Mouse (Mus musculus): ENCODE data around the gene Sf3a2. TPM values are rescaled to one million over a fixed set of nuclear protein-coding genes. Genes with fewer than 3 reads are reported as not detected.
A peak's percentile ranks its signal among the peaks of the same experiment; 100 is the strongest.
"Not testable (repeated sequence)": the region's sequence is repeated elsewhere in the genome, so short reads cannot be mapped to it uniquely, and the experiment has no call there.

Gene Sf3a2
- polyA plus RNA-seq, 1 experiment from 2014 or later = 63.5 TPM

GRCm38 (mm10) chr10:80808099-80808984 is 10.3 kb downstream of the Sf3a2 start:
- Histone ChIP-seq H3K4me2 (peak overlapping the region; percentile 80), H3K9me3 (replicated peaks) (no peaks in the 10 kb centered on the region), H3K4me1 (peaks cover 34% of the 10 kb centered on the region), H3K4me3 (peak overlapping the region; percentile 7; the same call in 1 of the 2 replicates), H3K9ac (peak overlapping the region; percentile 47), H3K27me3 (peaks cover 67% of the 10 kb centered on the region), H3K36me3 (ENCODE audit: poor library complexity, severe bottlenecking) (peaks cover 22% of the 10 kb centered on the region), H3K27ac (no peak overlapping the region)
- no peak for ATAC-seq
- 19% methylated on average over 40 of the region's 40 CpGs for WGBS

DNA sequence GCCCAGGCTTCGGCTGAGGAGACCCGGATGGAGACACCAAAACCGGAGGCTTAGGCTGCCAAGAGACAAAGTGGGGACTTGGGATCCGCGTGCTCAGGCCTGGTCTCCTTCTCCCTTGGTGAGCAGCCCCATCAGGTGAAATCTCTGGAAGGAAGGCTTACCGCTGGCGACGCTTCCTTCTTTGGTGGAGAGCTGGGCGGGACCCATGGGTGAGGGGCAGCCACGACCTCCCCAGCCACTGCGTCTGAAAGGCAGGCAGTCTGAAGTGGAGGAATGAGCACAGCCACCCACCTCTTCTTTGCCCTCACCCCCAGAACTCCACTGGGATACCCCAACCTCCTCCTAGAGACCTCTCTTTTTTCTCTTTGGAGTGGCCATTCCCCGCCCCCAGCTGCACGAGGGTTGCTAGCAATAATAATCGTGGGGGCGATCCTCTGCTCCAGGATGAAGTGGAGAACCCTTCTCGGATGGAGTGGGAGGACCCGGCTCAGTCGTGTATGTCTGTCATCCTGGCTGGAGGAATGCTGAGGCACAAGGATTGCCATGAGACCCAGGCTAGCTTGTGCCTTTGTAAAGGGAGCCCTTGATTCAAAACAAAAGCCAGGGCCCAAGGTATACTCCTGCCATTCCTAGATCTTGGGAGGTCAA is 11.1 kb downstream of the Sf3a2 start:
- Histone ChIP-seq H3K4me3 (peak overlapping the region; percentile 7; the same call in 1 of the 2 replicates), H3K27ac (no peak overlapping the region), H3K27me3 (peaks cover 67% of the 10 kb centered on the region), H3K36me3 (ENCODE audit: poor library complexity, severe bottlenecking) (peaks cover 14% of the 10 kb centered on the region), H3K4me1 (peaks cover 34% of the 10 kb centered on the region), H3K4me2 (peak overlapping the region; percentile 80), H3K9ac (peak overlapping the region; percentile 47), H3K9me3 (replicated peaks) (no peaks in the 10 kb centered on the region)
- ATAC-seq = no peak
- WGBS = 10% methylated on average over 18 of the region's 18 CpGs

DNA sequence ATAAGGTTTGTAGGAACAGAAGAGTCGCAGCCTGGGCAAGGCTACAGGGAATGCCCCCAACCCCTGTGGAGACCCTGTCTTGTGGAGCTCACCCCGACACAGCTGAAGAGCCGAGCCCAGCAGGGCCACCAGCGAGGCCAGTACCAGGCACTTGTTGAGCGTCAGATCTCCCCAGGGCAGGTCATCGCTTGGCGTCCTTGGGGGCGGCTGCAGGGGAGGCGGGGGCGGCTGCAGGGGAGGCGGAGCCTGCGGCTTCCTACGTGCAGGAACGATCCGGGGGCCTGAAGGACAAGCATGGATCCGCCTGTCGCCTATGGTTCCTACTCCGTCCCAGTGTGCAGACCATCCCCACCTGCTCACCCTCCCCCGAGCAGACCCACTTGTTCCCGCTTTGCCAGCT is 12.1 kb downstream of the Sf3a2 start:
- Histone ChIP-seq H3K9me3 (replicated peaks) (no peaks in the 10 kb centered on the region), H3K27me3 (peaks cover 65% of the 10 kb centered on the region), H3K4me3 (no peak overlapping the region), H3K36me3 (ENCODE audit: poor library complexity, severe bottlenecking) (peaks cover 4% of the 10 kb centered on the region), H3K4me2 (no peak overlapping the region; the same call in 1 of the 2 replicates), H3K27ac (no peak overlapping the region), H3K4me1 (peaks cover 34% of the 10 kb centered on the region), H3K9ac (peak overlapping the region; percentile 26; the same call in 1 of the 2 replicates)
- no peak for ATAC-seq
- WGBS = 5% methylated on average over 12 of the region's 20 CpGs

GRCm38 (mm10) chr10:80812391-80813041 is 14.5 kb downstream of the Sf3a2 start:
- H3K4me3 ChIP-seq = no peak overlapping the region
- no peak overlapping the region for H3K27ac ChIP-seq
- H3K9ac ChIP-seq = no peak overlapping the region; the same call in 1 of the 2 replicates
- ATAC-seq = no peak
- H3K4me2 ChIP-seq = no peak overlapping the region
- peaks cover 50% of the 10 kb centered on the region for H3K27me3 ChIP-seq
- 68% methylated on average over 5 of the region's 5 CpGs for WGBS
- no peaks in the 10 kb centered on the region for H3K9me3 ChIP-seq (replicated peaks)
- peaks cover 17% of the 10 kb centered on the region for H3K4me1 ChIP-seq
- no peaks in the 10 kb centered on the region for H3K36me3 ChIP-seq (ENCODE audit: poor library complexity, severe bottlenecking)

DNA sequence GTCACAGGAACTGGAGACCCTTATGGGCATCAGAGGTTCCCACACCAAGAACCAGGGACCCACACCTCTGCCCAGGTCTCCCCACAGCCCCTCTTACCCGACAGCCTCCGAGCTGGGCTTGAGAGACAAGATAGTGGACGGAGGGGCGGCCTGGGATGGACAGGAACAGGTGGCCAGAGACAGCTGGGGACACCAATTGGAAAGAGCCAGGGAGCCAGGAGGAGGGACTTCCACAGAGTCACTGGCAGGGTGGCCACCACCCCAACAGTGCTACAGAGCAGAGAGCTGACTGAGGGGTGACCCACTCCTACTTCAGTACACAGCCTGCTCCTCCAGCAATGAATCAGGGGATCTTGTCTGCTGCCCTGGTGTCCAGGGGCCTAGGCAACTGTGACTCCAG is 15.4 kb downstream of the Sf3a2 start, which contains the start of gene Jsrp1:
Gene Jsrp1, minus strand, starts transcription at position 133 of the 400 bp plus-strand sequence.
- no peak for ATAC-seq
- H3K27me3 ChIP-seq = peaks cover 42% of the 10 kb centered on the region
- H3K9ac ChIP-seq = no peak within 1 kb of the TSS; the same call in 1 of the 2 replicates
- H3K4me3 ChIP-seq = no peak within 1 kb of the TSS
- no peak within 1 kb of the TSS for H3K4me2 ChIP-seq
- H3K27ac ChIP-seq = no peak within 1 kb of the TSS
- H3K9me3 ChIP-seq (replicated peaks) = no peaks in the 10 kb centered on the region
- 69% methylated on average over 4 of the region's 4 CpGs for WGBS
- peaks cover 9% of the 10 kb centered on the region for H3K4me1 ChIP-seq
- H3K36me3 ChIP-seq (ENCODE audit: poor library complexity, severe bottlenecking) = no peaks in the 10 kb centered on the region

DNA sequence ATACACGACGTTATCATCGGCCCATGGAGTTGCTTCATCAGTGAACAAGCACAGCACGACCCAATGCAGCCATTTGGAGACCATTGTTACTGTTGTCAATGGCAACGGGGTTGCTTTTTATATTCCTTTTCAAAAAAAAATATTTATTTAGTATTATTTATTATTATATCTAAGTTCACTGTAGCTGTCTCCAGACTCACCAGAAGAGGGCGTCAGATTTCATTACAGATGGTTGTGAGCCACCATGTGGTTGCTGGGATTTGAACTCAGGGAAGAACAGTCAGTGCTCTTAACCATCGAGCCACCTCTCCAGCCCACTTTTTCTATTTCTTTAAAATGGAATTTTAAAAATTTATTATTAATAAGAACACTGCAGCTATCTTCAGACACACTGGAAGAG is 16.8 kb downstream of the Sf3a2 start:
- no peak overlapping the region for H3K9ac ChIP-seq
- no peak for ATAC-seq
- no peaks in the 10 kb centered on the region for H3K9me3 ChIP-seq (replicated peaks)
- no peak overlapping the region for H3K4me3 ChIP-seq
- H3K36me3 ChIP-seq (ENCODE audit: poor library complexity, severe bottlenecking) = no peaks in the 10 kb centered on the region
- H3K27me3 ChIP-seq = peaks cover 29% of the 10 kb centered on the region
- no peak overlapping the region for H3K27ac ChIP-seq
- no peaks in the 10 kb centered on the region for H3K4me1 ChIP-seq
- H3K4me2 ChIP-seq = no peak overlapping the region
- WGBS = 65% methylated on average over 7 of the region's 7 CpGs

- H3K4me3 ChIP-seq; ATAC-seq; H3K9me3 ChIP-seq (replicated peaks); H3K9ac ChIP-seq; H3K36me3 ChIP-seq (ENCODE audit: poor library complexity, severe bottlenecking); H3K4me1 ChIP-seq; H3K27ac ChIP-seq; H3K4me2 ChIP-seq: not testable (repeated sequence)
- peaks cover 14% of the 10 kb centered on the region; the same call in 1 of the 2 replicates for H3K27me3 ChIP-seq
- 79% methylated on average over 3 of the region's 3 CpGs for WGBS
Measured at GRCm38 (mm10) chr10:80816303-80816702, 18.3 kb downstream of the Sf3a2 start.

DNA sequence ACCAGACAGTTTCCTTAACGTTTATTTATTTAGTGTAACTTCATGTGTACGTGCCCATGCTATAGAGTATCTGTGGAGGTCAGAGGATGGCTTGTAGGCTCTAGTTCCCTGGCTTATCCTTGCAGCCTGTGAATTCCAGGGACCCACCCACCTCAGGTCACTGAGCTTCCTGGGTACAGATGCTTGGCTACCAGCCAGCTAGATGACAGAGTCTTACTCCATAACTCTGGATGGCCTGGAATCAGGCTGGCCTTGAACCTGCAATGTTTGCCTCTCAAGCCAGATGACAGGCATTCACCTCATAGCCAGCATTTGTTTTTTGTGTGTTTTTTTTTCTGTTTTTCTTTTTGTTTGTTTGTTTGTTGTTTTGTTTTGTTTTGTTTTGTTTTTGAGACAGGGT is 19.2 kb downstream of the Sf3a2 start:
- no peak overlapping the region for H3K9ac ChIP-seq
- no peak for ATAC-seq
- H3K27me3 ChIP-seq = peaks cover 8% of the 10 kb centered on the region; the same call in 1 of the 2 replicates
- H3K9me3 ChIP-seq (replicated peaks) = no peaks in the 10 kb centered on the region
- H3K4me1 ChIP-seq = no peaks in the 10 kb centered on the region
- WGBS = 66% methylated on average over 2 of the region's 2 CpGs
- H3K4me2 ChIP-seq = no peak overlapping the region
- H3K4me3 ChIP-seq = no peak overlapping the region
- no peaks in the 10 kb centered on the region for H3K36me3 ChIP-seq (ENCODE audit: poor library complexity, severe bottlenecking)
- no peak overlapping the region for H3K27ac ChIP-seq

- H3K9ac ChIP-seq; H3K4me2 ChIP-seq; H3K4me3 ChIP-seq; H3K9me3 ChIP-seq (replicated peaks); H3K27me3 ChIP-seq; H3K27ac ChIP-seq; H3K36me3 ChIP-seq (ENCODE audit: poor library complexity, severe bottlenecking); H3K4me1 ChIP-seq; ATAC-seq: not testable (repeated sequence)
- WGBS = 84% methylated on average over 7 of the region's 7 CpGs
Measured at GRCm38 (mm10) chr10:80817955-80818354, 20.0 kb downstream of the Sf3a2 start.

- H3K36me3 ChIP-seq (ENCODE audit: poor library complexity, severe bottlenecking) = no peaks in the 10 kb centered on the region
- no peaks in the 10 kb centered on the region for H3K9me3 ChIP-seq (replicated peaks)
- H3K27me3 ChIP-seq = no peaks in the 10 kb centered on the region
- no peak overlapping the region for H3K27ac ChIP-seq
- H3K4me3 ChIP-seq = no peak overlapping the region
- no peak for ATAC-seq
- no peaks in the 10 kb centered on the region for H3K4me1 ChIP-seq
- H3K4me2 ChIP-seq = no peak overlapping the region
- WGBS = 68% methylated on average over 6 of the region's 6 CpGs
- H3K9ac ChIP-seq = no peak overlapping the region
Measured at GRCm38 (mm10) chr10:80818599-80819281, 20.7 kb downstream of the Sf3a2 start.

DNA sequence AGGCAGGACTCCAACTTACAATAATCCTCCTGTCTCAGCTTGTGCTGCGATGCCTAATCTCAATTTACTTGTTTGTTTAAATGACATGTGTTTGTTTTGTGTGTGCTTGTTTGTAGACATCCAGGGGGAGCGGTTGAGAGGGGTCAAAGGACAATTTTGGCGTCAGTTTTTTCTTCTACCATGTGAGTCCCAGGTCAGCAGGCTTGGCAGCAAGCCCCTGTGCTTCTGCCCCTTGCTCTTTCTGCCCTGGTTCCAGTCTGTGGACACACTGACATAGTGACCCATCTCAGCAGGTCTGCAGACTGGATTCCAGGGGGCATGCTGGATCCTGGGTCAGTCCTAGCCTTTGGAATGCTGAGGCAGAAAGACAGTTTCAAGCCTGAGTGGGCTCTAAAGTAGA is 21.4 kb downstream of the Sf3a2 start:
- 68% methylated on average over 3 of the region's 3 CpGs for WGBS
- H3K4me2 ChIP-seq = no peak overlapping the region
- ATAC-seq = no peak
- H3K4me1 ChIP-seq = no peaks in the 10 kb centered on the region
- 0 out of 2 replicates have a peak overlapping the region, but pooled peaks have one; percentile 1 for H3K9ac ChIP-seq
- H3K36me3 ChIP-seq (ENCODE audit: poor library complexity, severe bottlenecking) = no peaks in the 10 kb centered on the region
- H3K27ac ChIP-seq = no peak overlapping the region
- no peaks in the 10 kb centered on the region for H3K27me3 ChIP-seq
- H3K9me3 ChIP-seq (replicated peaks) = no peaks in the 10 kb centered on the region
- no peak overlapping the region for H3K4me3 ChIP-seq

Measured in forebrain, embryonic 13.5 days (tissue).